Mouse (Mus musculus) liver, adult 10 weeks (tissue): ENCODE measurements around the gene 1700013H16Rik. TPM values are rescaled to one million over a fixed set of nuclear protein-coding genes. Genes with fewer than 3 reads are reported as not detected.

Experiments used
- polyA plus RNA-seq: library from polyadenylated mRNA; stranded (reverse); fragments of 350-450 nt; fragmentation: Illumina TruSeq; extraction: RNeasy Lipid Tissue Mini Kit (QIAGEN cat#74804); gene quantifications from one replicate; pipeline ENCODE4 v1.2.3, GENCODE M21; 2014; ENCODE audit warnings: low read depth, low replicate concordance

1700013H16Rik gene
- polyA plus RNA-seq = not detected

GRCm38 (mm10) chrX:53757736-53758135, at the start of gene 1700013H16Rik:
Gene 1700013H16Rik, minus strand, starts transcription at chrX:53757831.

GRCm38 (mm10) chrX:53797519-53797918, 39.9 kb upstream of the 1700013H16Rik start, which contains the start of gene Xlr:
Gene Xlr, minus strand, starts transcription at chrX:53797706.

GRCm38 (mm10) chrX:53776276-53776675, 18.6 kb upstream of the 1700013H16Rik start, which contains the start of gene Zfp36l3:
Gene Zfp36l3, minus strand, starts transcription at chrX:53776394.

GRCm38 (mm10) chrX:53724596-53724995, 33.0 kb downstream of the 1700013H16Rik start, which contains the start of gene 4930502E18Rik:
Gene 4930502E18Rik, plus strand, starts transcription at chrX:53724826.

Other genes starting within 250 kb of the 1700013H16Rik start
- gene Rtl8c, start 149.8 kb downstream of the 1700013H16Rik start, polyA plus RNA-seq = not detected
- gene Gm14597, start 148.9 kb downstream of the 1700013H16Rik start, polyA plus RNA-seq = not detected
- 2.7 TPM for gene Rtl8a, start 114.1 kb downstream of the 1700013H16Rik start, polyA plus RNA-seq
- 0.69 TPM for gene Rtl8b, start 87.4 kb downstream of the 1700013H16Rik start, polyA plus RNA-seq
- not detected for gene 4930502E18Rik, start 33.0 kb downstream of the 1700013H16Rik start, polyA plus RNA-seq
- gene Zfp36l3, start 18.6 kb upstream of the 1700013H16Rik start, polyA plus RNA-seq = not detected
- gene Xlr, start 39.9 kb upstream of the 1700013H16Rik start, polyA plus RNA-seq = 3.8 TPM